Mouse (Mus musculus): ENCODE measurements around the gene Ltbp3. TPM values are rescaled to one million over a fixed set of nuclear protein-coding genes. Genes with fewer than 3 reads are reported as not detected.
A peak's percentile ranks its signal among the peaks of the same experiment; 100 is the strongest.

The Ltbp3 gene
- polyA plus RNA-seq, 1 experiment from 2014 or later: 15.7 TPM

- no peak for ATAC-seq (ENCODE audit: low FRiP score, low TSS enrichment)
- no peak for TF ChIP-seq EP300 (optimal IDR thresholded peaks at IDR 0.05)
- TF ChIP-seq CTCF (IDR thresholded peaks at IDR 0.05; ENCODE audit: low read depth): no peak
Observed at GRCm38 (mm10) chr19:5716955-5717354, 23.7 kb upstream of the Ltbp3 start.

GRCm38 (mm10) chr19:5721233-5721632 lies 19.5 kb upstream of the Ltbp3 start:
- Histone ChIP-seq H3K9ac (ENCODE audit: low read length) (no peak overlapping the region), H3K27me3 (ENCODE audit: control insufficient read depth, insufficient read depth, low read length) (no peaks in the 10 kb centered on the region), H3K36me3 (ENCODE audit: control insufficient read depth, insufficient read depth, low read length) (peaks cover 38% of the 10 kb centered on the region), H3K4me2 (replicated peaks; ENCODE audit: low read depth) (no peak overlapping the region), H3K4me3 (ENCODE audit: low read depth, low read length) (no peak overlapping the region), H3K4me1 (replicated peaks; ENCODE audit: control insufficient read depth, insufficient read depth) (no peaks in the 10 kb centered on the region), H3K9me3 (ENCODE audit: control insufficient read depth, low read length) (no peaks in the 10 kb centered on the region), H3K27ac (replicated peaks) (no peak overlapping the region)
- ATAC-seq (ENCODE audit: low FRiP score, low TSS enrichment) (no peak), DNase-seq (ENCODE audit: low spot score) (no peak)
- WGBS: 84% methylated on average over 6 of the region's 6 CpGs
- no peak for TF ChIP-seq CTCF (IDR thresholded peaks at IDR 0.05; ENCODE audit: low read depth)
- TF ChIP-seq EP300 (optimal IDR thresholded peaks at IDR 0.05): no peak

More at GRCm38 (mm10) chr19:5716955-5717354, 23.7 kb upstream of the Ltbp3 start:
- Histone ChIP-seq H3K4me3 (ENCODE audit: low read depth, low read length) (no peak overlapping the region), H3K4me2 (replicated peaks; ENCODE audit: low read depth) (no peak overlapping the region), H3K9ac (ENCODE audit: low read length) (no peak overlapping the region), H3K27me3 (ENCODE audit: control insufficient read depth, insufficient read depth, low read length) (no peaks in the 10 kb centered on the region), H3K9me3 (ENCODE audit: control insufficient read depth, low read length) (no peaks in the 10 kb centered on the region), H3K27ac (replicated peaks) (no peak overlapping the region), H3K36me3 (ENCODE audit: control insufficient read depth, insufficient read depth, low read length) (peaks cover 34% of the 10 kb centered on the region), H3K4me1 (replicated peaks; ENCODE audit: control insufficient read depth, insufficient read depth) (peaks cover 7% of the 10 kb centered on the region; the same call in 1 of the 2 replicates)
- 57% methylated on average over 10 of the region's 10 CpGs for WGBS
- DNase-seq (ENCODE audit: low spot score): no peak

GRCm38 (mm10) chr19:5722848-5723425 lies 17.8 kb upstream of the Ltbp3 start:
- peaks cover 38% of the 10 kb centered on the region for H3K36me3 ChIP-seq (ENCODE audit: control insufficient read depth, insufficient read depth, low read length)
- H3K4me2 ChIP-seq (replicated peaks; ENCODE audit: low read depth): no peak overlapping the region
- DNase-seq (ENCODE audit: low spot score): no peak
- H3K27ac ChIP-seq (replicated peaks): no peak overlapping the region
- no peak overlapping the region for H3K9ac ChIP-seq (ENCODE audit: low read length)
- ATAC-seq (ENCODE audit: low FRiP score, low TSS enrichment): no peak
- H3K9me3 ChIP-seq (ENCODE audit: control insufficient read depth, low read length): no peaks in the 10 kb centered on the region
- WGBS: 86% methylated on average over 7 of the region's 7 CpGs
- H3K27me3 ChIP-seq (ENCODE audit: control insufficient read depth, insufficient read depth, low read length): no peaks in the 10 kb centered on the region
- no peak for TF ChIP-seq EP300 (optimal IDR thresholded peaks at IDR 0.05)
- TF ChIP-seq CTCF (IDR thresholded peaks at IDR 0.05; ENCODE audit: low read depth): no peak
- no peak overlapping the region for H3K4me3 ChIP-seq (ENCODE audit: low read depth, low read length)
- no peaks in the 10 kb centered on the region for H3K4me1 ChIP-seq (replicated peaks; ENCODE audit: control insufficient read depth, insufficient read depth)

GRCm38 (mm10) chr19:5723934-5724548 lies 16.7 kb upstream of the Ltbp3 start:
- TF ChIP-seq CTCF (IDR thresholded peaks at IDR 0.05; ENCODE audit: low read depth) (no peak), EP300 (optimal IDR thresholded peaks at IDR 0.05) (no peak)
- 56% methylated on average over 4 of the region's 4 CpGs for WGBS
- H3K4me1 ChIP-seq (replicated peaks; ENCODE audit: control insufficient read depth, insufficient read depth): peaks cover 4% of the 10 kb centered on the region
- no peaks in the 10 kb centered on the region for H3K9me3 ChIP-seq (ENCODE audit: control insufficient read depth, low read length)
- peak overlapping the region; percentile 92 for H3K4me2 ChIP-seq (replicated peaks; ENCODE audit: low read depth)
- ATAC-seq (ENCODE audit: low FRiP score, low TSS enrichment) (0 out of 2 replicates have a peak, but pooled peaks have one; percentile 0), DNase-seq (ENCODE audit: low spot score) (no peak)
- H3K36me3 ChIP-seq (ENCODE audit: control insufficient read depth, insufficient read depth, low read length): peaks cover 31% of the 10 kb centered on the region
- H3K9ac ChIP-seq (ENCODE audit: low read length): peak overlapping the region; percentile 76
- no peaks in the 10 kb centered on the region for H3K27me3 ChIP-seq (ENCODE audit: control insufficient read depth, insufficient read depth, low read length)
- H3K4me3 ChIP-seq (ENCODE audit: low read depth, low read length): peak overlapping the region; percentile 57
- peak overlapping the region; percentile 93 for H3K27ac ChIP-seq (replicated peaks)

GRCm38 (mm10) chr19:5724549-5724941 lies 16.2 kb upstream of the Ltbp3 start:
- peak; percentile 71 for DNase-seq (ENCODE audit: low spot score)
- Histone ChIP-seq H3K9ac (ENCODE audit: low read length) (peak overlapping the region; percentile 76), H3K9me3 (ENCODE audit: control insufficient read depth, low read length) (no peaks in the 10 kb centered on the region), H3K36me3 (ENCODE audit: control insufficient read depth, insufficient read depth, low read length) (peaks cover 27% of the 10 kb centered on the region), H3K27ac (replicated peaks) (peak overlapping the region; percentile 93), H3K4me3 (ENCODE audit: low read depth, low read length) (peak overlapping the region; percentile 57), H3K4me1 (replicated peaks; ENCODE audit: control insufficient read depth, insufficient read depth) (peaks cover 4% of the 10 kb centered on the region), H3K27me3 (ENCODE audit: control insufficient read depth, insufficient read depth, low read length) (no peaks in the 10 kb centered on the region), H3K4me2 (replicated peaks; ENCODE audit: low read depth) (peak overlapping the region; percentile 92)
- TF ChIP-seq EP300 (optimal IDR thresholded peaks at IDR 0.05) (no peak), CTCF (IDR thresholded peaks at IDR 0.05; ENCODE audit: low read depth) (no peak)
- 32% methylated on average over 7 of the region's 7 CpGs for WGBS
- peak; percentile 59 for ATAC-seq (ENCODE audit: low FRiP score, low TSS enrichment)
